Mouse (Mus musculus) intestine, postnatal 0 days (tissue): ENCODE results near the gene Cmklr1. TPM values are rescaled to one million over a fixed set of nuclear protein-coding genes. Genes with fewer than 3 reads are reported as not detected.

Experiments
- ATAC-seq: fragments of 200-750 bp; cut with Nextera tagmentation; 2 replicates; pipeline ENCODE4 v1.8.0; 2017; ENCODE audit warnings: mild to moderate bottlenecking, moderate TSS enrichment, moderate library complexity
- H3K27ac ChIP-seq: fragments of 300-500 bp; sonication (generic); 2 replicates; pipeline ENCODE4 v1.5.1; 2014; ENCODE audit warnings: mild to moderate bottlenecking, low read depth, low read length, moderate library complexity
- H3K27me3 ChIP-seq: fragments of 300-500 bp; sonication (generic); replicated peaks from 2 replicates; pipeline ENCODE4 v1.6.1; 2014; ENCODE audit warnings: low read length, mixed read lengths; ENCODE audit not compliant: control insufficient read depth, insufficient read depth
- H3K36me3 ChIP-seq: fragments of 300-500 bp; sonication (generic); 2 replicates; pipeline ENCODE4 v1.6.1; 2014; ENCODE audit warnings: mild to moderate bottlenecking, moderate library complexity; ENCODE audit not compliant: control insufficient read depth, insufficient read depth
- H3K4me1 ChIP-seq: fragments of 300-500 bp; sonication (generic); replicated peaks from 2 replicates; pipeline ENCODE4 v1.6.1; 2014; ENCODE audit warnings: antibody characterized with exemption, low read length, mixed read lengths; ENCODE audit not compliant: control insufficient read depth, insufficient read depth
- H3K4me2 ChIP-seq: fragments of 300-500 bp; sonication (generic); replicated peaks from 2 replicates; pipeline ENCODE4 v1.6.1; 2014; ENCODE audit warnings: low read depth, mild to moderate bottlenecking, moderate library complexity
- H3K4me3 ChIP-seq: fragments of 300-500 bp; sonication (generic); 2 replicates; pipeline ENCODE4 v1.5.1; 2014; ENCODE audit warnings: low read depth, low read length
- H3K9ac ChIP-seq: fragments of 300-500 bp; sonication (generic); 2 replicates; pipeline ENCODE4 v1.6.1; 2014; ENCODE audit warnings: mild to moderate bottlenecking, low read depth, low read length
- H3K9me3 ChIP-seq: fragments of 300-500 bp; sonication (generic); 2 replicates; pipeline ENCODE4 v1.6.1; 2016; ENCODE audit warnings: mixed run types; ENCODE audit not compliant: control insufficient read depth
- CTCF ChIP-seq: sonication (generic); IDR thresholded peaks from 2 replicates; pipeline ENCODE4 v1.5.1; 2016; ENCODE audit warnings: low read depth, mild to moderate bottlenecking, control low read depth, antibody characterized with exemption, moderate library complexity
- WGBS: fragments of 180-500 bp; shearing (Covaris S2); extraction: QIAGEN DNeasy Blood & Tissue Kit; methylation state at CpG from one replicate; pipeline ENCODE4 v1.1.7; 2014; 5-methylcytosine and 5-hydroxymethylcytosine counted together
- polyA plus RNA-seq: library from polyadenylated mRNA; unstranded; fragments of >200 nt; fragmentation: Nextera tagmentation; extraction: Ambion mirVana; gene quantifications from 2 replicates; pipeline ENCODE4 v1.2.1, GENCODE M21; 2015

The Cmklr1 gene
- polyA plus RNA-seq, 1 experiment from 2014 or later, result 2.1 TPM

- no peak overlapping the region for H3K4me3 ChIP-seq
These were observed 1.5 kb downstream of the Cmklr1 start for GRCm38 (mm10) chr5:113648647-113649211.

GRCm38 (mm10) chr5:113647141-113647540, 3.1 kb downstream of the Cmklr1 start:
- Histone ChIP-seq H3K9me3 (no peaks in the 10 kb centered on the region), H3K4me1 (no peaks in the 10 kb centered on the region), H3K4me2 (no peak overlapping the region), H3K4me3 (no peak overlapping the region), H3K27me3 (0 out of 2 replicates have a peak, but pooled peaks cover 10% of the 10 kb centered on the region), H3K27ac (no peak overlapping the region), H3K9ac (no peak overlapping the region), H3K36me3 (no peaks in the 10 kb centered on the region)
- no peak for ATAC-seq
- 78% methylated on average over 8 of the region's 8 CpGs for WGBS
- TF ChIP-seq CTCF, result no peak

More at GRCm38 (mm10) chr5:113648647-113649211, 1.5 kb downstream of the Cmklr1 start:
- no peaks in the 10 kb centered on the region for H3K4me1 ChIP-seq
- no peak for TF ChIP-seq CTCF
- H3K4me2 ChIP-seq, result no peak overlapping the region
- H3K9me3 ChIP-seq, result no peaks in the 10 kb centered on the region
- 0 out of 2 replicates have a peak, but pooled peaks cover 10% of the 10 kb centered on the region for H3K27me3 ChIP-seq
- no peak overlapping the region for H3K9ac ChIP-seq
- H3K27ac ChIP-seq, result no peak overlapping the region
- WGBS, result 70% methylated on average over 5 of the region's 5 CpGs
- no peak for ATAC-seq
- no peaks in the 10 kb centered on the region for H3K36me3 ChIP-seq

- Histone ChIP-seq H3K9me3 (no peaks in the 10 kb centered on the region), H3K9ac (no peak overlapping the region), H3K36me3 (no peaks in the 10 kb centered on the region), H3K4me2 (no peak overlapping the region), H3K27me3 (no peaks in the 10 kb centered on the region), H3K4me3 (no peak overlapping the region), H3K27ac (no peak overlapping the region), H3K4me1 (no peaks in the 10 kb centered on the region)
- TF ChIP-seq CTCF, result no peak
- WGBS, result 85% methylated on average over 4 of the region's 4 CpGs
- no peak for ATAC-seq
These were observed 5.7 kb downstream of the Cmklr1 start for GRCm38 (mm10) chr5:113644520-113644919.

GRCm38 (mm10) chr5:113643107-113643848, 6.9 kb downstream of the Cmklr1 start:
- Histone ChIP-seq H3K9ac (no peak overlapping the region), H3K4me2 (no peak overlapping the region), H3K9me3 (no peaks in the 10 kb centered on the region), H3K4me1 (no peaks in the 10 kb centered on the region), H3K4me3 (no peak overlapping the region), H3K36me3 (no peaks in the 10 kb centered on the region), H3K27me3 (no peaks in the 10 kb centered on the region), H3K27ac (no peak overlapping the region)
- TF ChIP-seq CTCF, result no peak
- WGBS, result 58% methylated on average over 18 of the region's 18 CpGs
- no peak; the same call in 1 of the 2 replicates for ATAC-seq

DNA sequence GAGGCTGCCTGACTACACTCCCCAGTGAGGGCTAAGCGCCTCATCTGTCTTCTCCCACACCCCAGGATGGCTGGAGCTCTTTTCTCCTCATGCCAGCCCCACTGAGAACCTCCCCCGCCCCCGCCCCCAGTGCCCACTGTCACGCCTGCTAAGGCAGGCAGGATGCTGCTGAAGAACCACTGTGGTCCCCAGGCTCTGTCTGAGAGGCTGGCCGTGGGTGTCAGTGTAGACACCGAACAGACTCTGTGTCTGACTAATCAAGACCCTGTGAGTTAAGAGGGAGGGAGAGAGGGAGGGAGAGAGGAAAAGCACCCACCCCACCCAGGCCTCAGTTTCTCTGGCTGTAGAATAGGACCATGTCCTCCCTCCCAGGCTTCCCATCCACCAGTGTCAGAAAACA, 9.2 kb downstream of the Cmklr1 start:
- Histone ChIP-seq H3K4me2 (no peak overlapping the region), H3K36me3 (no peaks in the 10 kb centered on the region), H3K4me3 (no peak overlapping the region), H3K4me1 (no peaks in the 10 kb centered on the region), H3K9ac (no peak overlapping the region), H3K27ac (no peak overlapping the region), H3K27me3 (no peaks in the 10 kb centered on the region), H3K9me3 (no peaks in the 10 kb centered on the region)
- 68% methylated on average over 6 of the region's 6 CpGs for WGBS
- TF ChIP-seq CTCF, result no peak
- no peak for ATAC-seq

GRCm38 (mm10) chr5:113639126-113639525, 11.1 kb downstream of the Cmklr1 start:
- Histone ChIP-seq H3K36me3 (no peaks in the 10 kb centered on the region), H3K4me3 (no peak overlapping the region), H3K27me3 (no peaks in the 10 kb centered on the region), H3K4me2 (no peak overlapping the region), H3K4me1 (no peaks in the 10 kb centered on the region), H3K9ac (no peak overlapping the region), H3K9me3 (no peaks in the 10 kb centered on the region), H3K27ac (no peak overlapping the region)
- ATAC-seq, result no peak
- no peak for TF ChIP-seq CTCF
- WGBS, result 64% methylated on average over 5 of the region's 5 CpGs
